Mouse (Mus musculus): ENCODE measurements around the gene Prpsap2.
"Not testable (repeated sequence)": the region's sequence is repeated elsewhere in the genome, so short reads cannot be mapped to it uniquely, and the experiment has no call there.

The Prpsap2 gene

GRCm38 (mm10) chr11:61761584-61762407, at the start of gene Prpsap2:
TSS of gene Prpsap2 (minus strand) at chr11:61762088.
- peak; percentile 97 to 99 for DNase-seq (ENCODE audit: low spot score in 2 of 2)

GRCm38 (mm10) chr11:61809793-61810192, 47.9 kb upstream of the Prpsap2 start:
- DNase-seq (ENCODE audit: low spot score in 2 of 2), result no peak

- DNase-seq (ENCODE audit: low spot score in 2 of 2), result no peak
Measured at GRCm38 (mm10) chr11:61808551-61809117, 46.7 kb upstream of the Prpsap2 start.

- DNase-seq (ENCODE audit: low spot score in 2 of 2), result no peak
Measured at GRCm38 (mm10) chr11:61793441-61793840, 31.6 kb upstream of the Prpsap2 start.

- DNase-seq (ENCODE audit: low spot score in 2 of 2), result no peak
Measured at GRCm38 (mm10) chr11:61788550-61788949, 26.7 kb upstream of the Prpsap2 start.

GRCm38 (mm10) chr11:61782526-61782925, 20.6 kb upstream of the Prpsap2 start:
- not testable (repeated sequence) for DNase-seq (ENCODE audit: low spot score in 2 of 2)

- DNase-seq (ENCODE audit: low spot score in 2 of 2), result no peak
Measured at GRCm38 (mm10) chr11:61774551-61775149, 12.8 kb upstream of the Prpsap2 start.

GRCm38 (mm10) chr11:61760518-61760917, 1.4 kb downstream of the Prpsap2 start:
- DNase-seq (ENCODE audit: low spot score in 2 of 2), result no peak

- DNase-seq (ENCODE audit: low spot score in 2 of 2), result no peak
Measured at GRCm38 (mm10) chr11:61757151-61757550, 4.7 kb downstream of the Prpsap2 start.

GRCm38 (mm10) chr11:61751612-61752011, 10.3 kb downstream of the Prpsap2 start:
- no peak for DNase-seq (ENCODE audit: low spot score in 2 of 2)

GRCm38 (mm10) chr11:61747161-61747560, 14.7 kb downstream of the Prpsap2 start:
- DNase-seq (ENCODE audit: low spot score in 2 of 2), result no peak

GRCm38 (mm10) chr11:61745781-61746180, 16.1 kb downstream of the Prpsap2 start:
- DNase-seq (ENCODE audit: low spot score in 2 of 2), result no peak

GRCm38 (mm10) chr11:61744460-61744859, 17.4 kb downstream of the Prpsap2 start:
- no peak for DNase-seq (ENCODE audit: low spot score in 2 of 2)

- no peak for DNase-seq (ENCODE audit: low spot score in 2 of 2)
Measured at GRCm38 (mm10) chr11:61743768-61744167, 18.1 kb downstream of the Prpsap2 start.

GRCm38 (mm10) chr11:61740500-61740899, 21.4 kb downstream of the Prpsap2 start:
- no peak for DNase-seq (ENCODE audit: low spot score in 2 of 2)

- DNase-seq (ENCODE audit: low spot score in 2 of 2), result no peak
Measured at GRCm38 (mm10) chr11:61737290-61737689, 24.6 kb downstream of the Prpsap2 start.

- no peak for DNase-seq (ENCODE audit: low spot score in 2 of 2)
Measured at GRCm38 (mm10) chr11:61732672-61733071, 29.2 kb downstream of the Prpsap2 start.

GRCm38 (mm10) chr11:61728037-61728436, 33.9 kb downstream of the Prpsap2 start:
- DNase-seq (ENCODE audit: low spot score in 2 of 2), result no peak

GRCm38 (mm10) chr11:61722077-61722476, 39.8 kb downstream of the Prpsap2 start:
- DNase-seq (ENCODE audit: low spot score in 2 of 2), result no peak

- DNase-seq (ENCODE audit: low spot score in 2 of 2), result no peak
Measured at GRCm38 (mm10) chr11:61720636-61721035, 41.3 kb downstream of the Prpsap2 start, which contains the start of gene Slc5a10. TSS of gene Slc5a10 (minus strand) at chr11:61720826.

GRCm38 (mm10) chr11:61719826-61720225, 42.1 kb downstream of the Prpsap2 start:
- DNase-seq (ENCODE audit: low spot score in 2 of 2), result no peak

- no peak for DNase-seq (ENCODE audit: low spot score in 2 of 2)
Measured at GRCm38 (mm10) chr11:61719387-61719786, 42.5 kb downstream of the Prpsap2 start.

GRCm38 (mm10) chr11:61717990-61718389, 43.9 kb downstream of the Prpsap2 start:
- no peak for DNase-seq (ENCODE audit: low spot score in 2 of 2)
